Mouse (Mus musculus): Measurements from ENCODE around the gene Arx. TPM values are rescaled to one million over a fixed set of nuclear protein-coding genes. Genes with fewer than 3 reads are reported as not detected.

Arx gene
- 0.17 and 0.21 TPM in 2 replicates for polyA plus RNA-seq (2014; fragmentation: Nextera tagmentation; extraction: Ambion mirVana)

GRCm38 (mm10) chrX:93286291-93286893 lies at the start of gene Arx:
Gene Arx, plus strand, starts transcription at chrX:93286445.
- peak; percentile 79 for DNase-seq (ENCODE audit: low spot score)

GRCm38 (mm10) chrX:93251329-93251728 lies 34.9 kb upstream of the Arx start:
- Histone ChIP-seq H3K4me3 (ENCODE audit: low read depth, low read length) (no peak overlapping the region), H3K36me3 (ENCODE audit: control insufficient read depth, insufficient read depth, low read length) (no peaks in the 10 kb centered on the region), H3K27me3 (ENCODE audit: control insufficient read depth, insufficient read depth, low read length) (no peaks in the 10 kb centered on the region), H3K27ac (replicated peaks; ENCODE audit: low read depth, low read length) (no peak overlapping the region), H3K9me3 (ENCODE audit: control insufficient read depth, low read length) (no peaks in the 10 kb centered on the region), H3K4me1 (ENCODE audit: control insufficient read depth, insufficient read depth, low read length) (no peaks in the 10 kb centered on the region), H3K4me2 (ENCODE audit: low read depth, severe bottlenecking) (no peak overlapping the region), H3K9ac (ENCODE audit: low read length) (no peak overlapping the region)
- DNase-seq (ENCODE audit: low spot score) (no peak), ATAC-seq (ENCODE audit: insufficient number of reproducible peaks, low FRiP score, low TSS enrichment, low read depth) (no peak)
- 89% methylated on average over 1 of the region's 1 CpGs for WGBS

More at GRCm38 (mm10) chrX:93286291-93286893, at the start of gene Arx:
- Histone ChIP-seq H3K27me3 (ENCODE audit: control insufficient read depth, insufficient read depth, low read length) (peaks cover 77% of the 10 kb centered on the region), H3K9ac (ENCODE audit: low read length) (no peak within 1 kb of the TSS), H3K4me2 (ENCODE audit: low read depth, severe bottlenecking) (no peak within 1 kb of the TSS), H3K4me3 (ENCODE audit: low read depth, low read length) (no peak within 1 kb of the TSS; the same call in 1 of the 2 replicates), H3K27ac (replicated peaks; ENCODE audit: low read depth, low read length) (no peak within 1 kb of the TSS), H3K36me3 (ENCODE audit: control insufficient read depth, insufficient read depth, low read length) (no peaks in the 10 kb centered on the region), H3K9me3 (ENCODE audit: control insufficient read depth, low read length) (no peaks in the 10 kb centered on the region), H3K4me1 (ENCODE audit: control insufficient read depth, insufficient read depth, low read length) (no peaks in the 10 kb centered on the region)
- ATAC-seq (ENCODE audit: insufficient number of reproducible peaks, low FRiP score, low TSS enrichment, low read depth): peak; percentile 92
- WGBS: 24% methylated on average over 31 of the region's 31 CpGs

GRCm38 (mm10) chrX:93275689-93276088 lies 10.6 kb upstream of the Arx start:
- no peaks in the 10 kb centered on the region for H3K9me3 ChIP-seq (ENCODE audit: control insufficient read depth, low read length)
- no peak overlapping the region for H3K4me2 ChIP-seq (ENCODE audit: low read depth, severe bottlenecking)

GRCm38 (mm10) chrX:93279940-93280339 lies 6.3 kb upstream of the Arx start:
- Histone ChIP-seq H3K4me1 (ENCODE audit: control insufficient read depth, insufficient read depth, low read length) (no peaks in the 10 kb centered on the region), H3K4me3 (ENCODE audit: low read depth, low read length) (no peak overlapping the region), H3K4me2 (ENCODE audit: low read depth, severe bottlenecking) (no peak overlapping the region), H3K27ac (replicated peaks; ENCODE audit: low read depth, low read length) (no peak overlapping the region), H3K27me3 (ENCODE audit: control insufficient read depth, insufficient read depth, low read length) (peaks cover 35% of the 10 kb centered on the region), H3K9me3 (ENCODE audit: control insufficient read depth, low read length) (no peaks in the 10 kb centered on the region), H3K9ac (ENCODE audit: low read length) (no peak overlapping the region), H3K36me3 (ENCODE audit: control insufficient read depth, insufficient read depth, low read length) (no peaks in the 10 kb centered on the region)
- ATAC-seq (ENCODE audit: insufficient number of reproducible peaks, low FRiP score, low TSS enrichment, low read depth): no peak
- no peak for DNase-seq (ENCODE audit: low spot score)
- 42% methylated on average over 4 of the region's 11 CpGs for WGBS

More at GRCm38 (mm10) chrX:93275689-93276088, 10.6 kb upstream of the Arx start:
- Histone ChIP-seq H3K36me3 (ENCODE audit: control insufficient read depth, insufficient read depth, low read length) (no peaks in the 10 kb centered on the region), H3K4me1 (ENCODE audit: control insufficient read depth, insufficient read depth, low read length) (no peaks in the 10 kb centered on the region), H3K27ac (replicated peaks; ENCODE audit: low read depth, low read length) (no peak overlapping the region), H3K27me3 (ENCODE audit: control insufficient read depth, insufficient read depth, low read length) (peaks cover 9% of the 10 kb centered on the region; the same call in 1 of the 2 replicates), H3K9ac (ENCODE audit: low read length) (no peak overlapping the region), H3K4me3 (ENCODE audit: low read depth, low read length) (no peak overlapping the region)
- no peak for DNase-seq (ENCODE audit: low spot score)
- 43% methylated on average over 3 of the region's 3 CpGs for WGBS
- ATAC-seq (ENCODE audit: insufficient number of reproducible peaks, low FRiP score, low TSS enrichment, low read depth): no peak

- Histone ChIP-seq H3K9me3 (ENCODE audit: control insufficient read depth, low read length) (no peaks in the 10 kb centered on the region), H3K27ac (replicated peaks; ENCODE audit: low read depth, low read length) (no peak overlapping the region), H3K9ac (ENCODE audit: low read length) (no peak overlapping the region), H3K4me2 (ENCODE audit: low read depth, severe bottlenecking) (peak overlapping the region; percentile 24), H3K4me1 (ENCODE audit: control insufficient read depth, insufficient read depth, low read length) (no peaks in the 10 kb centered on the region), H3K4me3 (ENCODE audit: low read depth, low read length) (no peak overlapping the region), H3K27me3 (ENCODE audit: control insufficient read depth, insufficient read depth, low read length) (peaks cover 47% of the 10 kb centered on the region), H3K36me3 (ENCODE audit: control insufficient read depth, insufficient read depth, low read length) (no peaks in the 10 kb centered on the region)
- DNase-seq (ENCODE audit: low spot score) (peak; percentile 76), ATAC-seq (ENCODE audit: insufficient number of reproducible peaks, low FRiP score, low TSS enrichment, low read depth) (peak; percentile 56; the same call in 1 of the 2 replicates)
- 19% methylated on average over 23 of the region's 23 CpGs for WGBS
These were observed 5.1 kb upstream of the Arx start for GRCm38 (mm10) chrX:93281028-93281723.

- Histone ChIP-seq H3K9ac (ENCODE audit: low read length) (no peak overlapping the region), H3K36me3 (ENCODE audit: control insufficient read depth, insufficient read depth, low read length) (no peaks in the 10 kb centered on the region), H3K4me1 (ENCODE audit: control insufficient read depth, insufficient read depth, low read length) (no peaks in the 10 kb centered on the region), H3K27ac (replicated peaks; ENCODE audit: low read depth, low read length) (no peak overlapping the region), H3K27me3 (ENCODE audit: control insufficient read depth, insufficient read depth, low read length) (peaks cover 51% of the 10 kb centered on the region), H3K9me3 (ENCODE audit: control insufficient read depth, low read length) (no peaks in the 10 kb centered on the region), H3K4me3 (ENCODE audit: low read depth, low read length) (no peak overlapping the region), H3K4me2 (ENCODE audit: low read depth, severe bottlenecking) (peak overlapping the region; percentile 24)
- 13% methylated on average over 5 of the region's 5 CpGs for WGBS
- ATAC-seq (ENCODE audit: insufficient number of reproducible peaks, low FRiP score, low TSS enrichment, low read depth) (0 out of 2 replicates have a peak, but pooled peaks have one; percentile 18), DNase-seq (ENCODE audit: low spot score) (peak; percentile 26)
These were observed 4.5 kb upstream of the Arx start for GRCm38 (mm10) chrX:93281756-93282155.

- Histone ChIP-seq H3K9ac (ENCODE audit: low read length) (no peak overlapping the region), H3K36me3 (ENCODE audit: control insufficient read depth, insufficient read depth, low read length) (no peaks in the 10 kb centered on the region), H3K27me3 (ENCODE audit: control insufficient read depth, insufficient read depth, low read length) (peaks cover 71% of the 10 kb centered on the region), H3K4me1 (ENCODE audit: control insufficient read depth, insufficient read depth, low read length) (no peaks in the 10 kb centered on the region), H3K27ac (replicated peaks; ENCODE audit: low read depth, low read length) (no peak overlapping the region), H3K9me3 (ENCODE audit: control insufficient read depth, low read length) (no peaks in the 10 kb centered on the region), H3K4me3 (ENCODE audit: low read depth, low read length) (no peak overlapping the region), H3K4me2 (ENCODE audit: low read depth, severe bottlenecking) (no peak overlapping the region)
- DNase-seq (ENCODE audit: low spot score) (no peak), ATAC-seq (ENCODE audit: insufficient number of reproducible peaks, low FRiP score, low TSS enrichment, low read depth) (no peak)
- WGBS: 19% methylated on average over 10 of the region's 10 CpGs
These were observed 1.2 kb upstream of the Arx start for GRCm38 (mm10) chrX:93285091-93285490.

GRCm38 (mm10) chrX:93288339-93288738 lies 2.1 kb downstream of the Arx start:
- no peaks in the 10 kb centered on the region for H3K9me3 ChIP-seq (ENCODE audit: control insufficient read depth, low read length)
- H3K4me1 ChIP-seq (ENCODE audit: control insufficient read depth, insufficient read depth, low read length): no peaks in the 10 kb centered on the region
- no peaks in the 10 kb centered on the region for H3K36me3 ChIP-seq (ENCODE audit: control insufficient read depth, insufficient read depth, low read length)
- peak overlapping the region; percentile 41 for H3K4me2 ChIP-seq (ENCODE audit: low read depth, severe bottlenecking)
- H3K27ac ChIP-seq (replicated peaks; ENCODE audit: low read depth, low read length): no peak overlapping the region
- H3K4me3 ChIP-seq (ENCODE audit: low read depth, low read length): peak overlapping the region; percentile 20
- no peak overlapping the region for H3K9ac ChIP-seq (ENCODE audit: low read length)
- ATAC-seq (ENCODE audit: insufficient number of reproducible peaks, low FRiP score, low TSS enrichment, low read depth) (no peak), DNase-seq (ENCODE audit: low spot score) (peak; percentile 25)
- H3K27me3 ChIP-seq (ENCODE audit: control insufficient read depth, insufficient read depth, low read length): peaks cover 78% of the 10 kb centered on the region
- WGBS: 20% methylated on average over 18 of the region's 37 CpGs
